8 mouse cellular contexts compared by ENCODE assay signal in the genomic region with DNA sequence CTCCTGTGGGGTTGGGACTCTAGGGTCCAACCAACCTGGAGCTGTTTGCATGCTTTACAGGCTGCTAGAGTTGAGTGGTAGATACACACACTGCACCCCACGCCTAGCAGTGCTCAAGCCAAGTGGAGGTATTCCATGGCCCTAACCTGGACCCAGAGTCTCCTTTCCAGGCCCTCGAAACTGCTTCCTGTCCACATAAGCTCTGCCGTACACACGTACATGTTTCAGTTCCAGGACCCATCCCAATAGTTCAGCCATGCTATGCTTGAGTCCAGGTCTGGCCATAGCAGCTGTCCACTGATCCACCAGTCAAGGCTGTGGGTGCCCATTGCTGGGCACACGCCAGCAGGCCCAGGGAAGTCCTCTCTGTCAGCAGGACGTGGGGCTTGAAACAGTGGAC. TPM values are rescaled to one million over a fixed set of nuclear protein-coding genes. Genes with fewer than 3 reads are reported as not detected.
A peak's percentile ranks its signal among the peaks of the same experiment; 100 is the strongest.
DNase-seq lines count a peak whose midpoint lies in the region; ATAC-seq and TF ChIP-seq lines count a peak whose summit lies in the region.

No protein-coding gene starts in this region.

- 83% methylated on average over 6 of the region's 6 CpGs for WGBS in thymus, adult 2 months
- 86% methylated on average over 6 of the region's 6 CpGs for WGBS in limb, embryonic 11.5 days
- 80% methylated on average over 6 of the region's 6 CpGs for WGBS in olfactory bulb, adult 2 months

- no peaks in the 10 kb centered on the region for H3K36me3 ChIP-seq in thymus, adult 2 months (ENCODE audit: control insufficient read depth, insufficient read depth, low read length)
- H3K36me3 ChIP-seq in limb, embryonic 11.5 days (ENCODE audit: control insufficient read depth, insufficient read depth, low read length) = no peaks in the 10 kb centered on the region

- intact Hi-C loops in gastrocnemius, adult 2 months (cut with DNase I) = loop anchor here (1.0 to 5.0 kb wide), 2 partner anchors 65 to 182 kb away; no protein-coding TSS in a partner anchor

- no peak for TF ChIP-seq POLR2A in thymus, adult 2 months (IDR thresholded peaks at IDR 0.05; ENCODE audit: control insufficient read depth, extremely low read depth, insufficient read depth, low read length, poor library complexity)
- no peak for TF ChIP-seq POLR2A in olfactory bulb, adult 2 months (IDR thresholded peaks at IDR 0.05; ENCODE audit: insufficient read depth, low read depth, low read length)

- peak overlapping the region; percentile 96 for H3K4me2 ChIP-seq in limb, embryonic 11.5 days (ENCODE audit: low read depth, severe bottlenecking)

- no peaks in the 10 kb centered on the region for H3K9me3 ChIP-seq in limb, embryonic 11.5 days (ENCODE audit: control insufficient read depth, low read length)

- TF ChIP-seq CTCF in gastrocnemius, adult 2 months (IDR thresholded peaks at IDR 0.05) = no peak
- no peak for TF ChIP-seq CTCF in thymus, adult 2 months (IDR thresholded peaks at IDR 0.05; ENCODE audit: borderline replicate concordance, control insufficient read depth, extremely low read depth, insufficient read depth, low read length, poor library complexity)
- no peak for TF ChIP-seq CTCF in olfactory bulb, adult 2 months (IDR thresholded peaks at IDR 0.05; ENCODE audit: insufficient read depth, low read depth, low read length)

- H3K4me3 ChIP-seq in gastrocnemius, adult 2 months = peak overlapping the region; percentile 90
- peak overlapping the region; percentile 67 for H3K4me3 ChIP-seq in thymus, adult 2 months (ENCODE audit: control insufficient read depth, insufficient read depth, low read length)
- H3K4me3 ChIP-seq in limb, embryonic 11.5 days (ENCODE audit: low read depth, low read length) = peak overlapping the region; percentile 73
- peak overlapping the region; percentile 80; the same call in 1 of the 2 replicates for H3K4me3 ChIP-seq in olfactory bulb, adult 2 months (ENCODE audit: insufficient read depth, low read depth, low read length)

- no peak for ATAC-seq in limb, embryonic 11.5 days (ENCODE audit: insufficient number of reproducible peaks, low FRiP score, low TSS enrichment, low read depth)

- no peak for DNase-seq in gastrocnemius, adult 2 months
- DNase-seq in gastrocnemius, postnatal 10 days = no peak
- DNase-seq in thymus, adult 2 months = no peak
- DNase-seq in thymus, postnatal 10 days (ENCODE audit: low spot score in 2 of 2) = no peak
- DNase-seq in limb, embryonic 11.5 days (ENCODE audit: low spot score) = no peak
- no peak for DNase-seq in layer of hippocampus, adult 8-10 months (ENCODE audit: low spot score in 2 of 2)
- DNase-seq in cerebellum, postnatal 4 days (ENCODE audit: low spot score in 2 of 2) = no peak

- no peak overlapping the region for H3K9ac ChIP-seq in limb, embryonic 11.5 days (ENCODE audit: low read length)

- H3K4me1 ChIP-seq in thymus, adult 2 months (replicated peaks; ENCODE audit: control insufficient read depth, insufficient read depth, low read length) = peaks cover 49% of the 10 kb centered on the region
- peaks cover 31% of the 10 kb centered on the region for H3K4me1 ChIP-seq in limb, embryonic 11.5 days (ENCODE audit: control insufficient read depth, insufficient read depth, low read length)
- H3K4me1 ChIP-seq in olfactory bulb, adult 2 months (ENCODE audit: control insufficient read depth, insufficient read depth, low read length) = peaks cover 41% of the 10 kb centered on the region

- H3K27me3 ChIP-seq in thymus, adult 2 months (ENCODE audit: control insufficient read depth, insufficient read depth, low read length) = no peaks in the 10 kb centered on the region
- H3K27me3 ChIP-seq in limb, embryonic 11.5 days (ENCODE audit: control insufficient read depth, insufficient read depth, low read length) = 0 out of 2 replicates have a peak, but pooled peaks cover 3% of the 10 kb centered on the region

- peak overlapping the region; percentile 8; the same call in 1 of the 2 replicates for H3K27ac ChIP-seq in gastrocnemius, adult 2 months
- peak overlapping the region; percentile 70 for H3K27ac ChIP-seq in thymus, adult 2 months (ENCODE audit: control insufficient read depth, insufficient read depth, low read length)
- H3K27ac ChIP-seq in limb, embryonic 11.5 days (replicated peaks; ENCODE audit: low read depth, low read length) = no peak overlapping the region
- H3K27ac ChIP-seq in olfactory bulb, adult 2 months (ENCODE audit: insufficient read depth, low read depth, low read length) = no peak overlapping the region

RNA-seq across cellular contexts. Expression of gene Hs6st1, which starts 2.0 kb away (rescaled TPM):
- total RNA-seq in gastrocnemius, adult 2 months (2021) = 10 to 100 TPM; 20.7 to 22.0 TPM
- total RNA-seq in gastrocnemius, postnatal 10 days (2021) = 10 to 100 TPM; 26.2 to 28.3 TPM
- 125 and 128 TPM in 2 replicates for polyA plus RNA-seq in thymus, adult 2 months (2012; rRNA removed)
- polyA plus RNA-seq in limb, embryonic 11.5 days (2014; fragmentation: Nextera tagmentation; extraction: Ambion mirVana) = 8.4 and 9.7 TPM in 2 replicates
- not detected in 2 replicates for polyA plus RNA-seq in olfactory bulb, adult 2 months (2012; ENCODE audit: insufficient read depth, insufficient read length, low replicate concordance, missing spikeins)
- total RNA-seq in layer of hippocampus, adult 8-10 months (2022) = 10 to 100 TPM; 39.0 to 42.6 (median 40.2) TPM

Comparison
In these comparisons a context has a peak if more than half of its experiments do, and no peak if none do; other contexts are left out.
1. H3K27ac ChIP-seq: peak in gastrocnemius, adult 2 months (single experiment) and thymus, adult 2 months (single experiment); none in limb, embryonic 11.5 days (single experiment) and olfactory bulb, adult 2 months (single experiment).
2. Peak in every context shown above with its lines, with median percentiles within 50 percentile points of each other: H3K4me3 ChIP-seq.